ENCODE assay signal across 8 mouse cellular contexts in genomic region chr3:89418861-89419250, GRCm38 (mm10). TPM values are rescaled to one million over a fixed set of nuclear protein-coding genes. Genes with fewer than 3 reads are reported as not detected.
DNase-seq lines count a peak whose midpoint lies in the region; ATAC-seq and TF ChIP-seq lines count a peak whose summit lies in the region.

No protein-coding gene starts in this region.

- no peaks in the 10 kb centered on the region for H3K27me3 ChIP-seq in thymus, adult 2 months (ENCODE audit: control insufficient read depth, insufficient read depth, low read length)
- no peaks in the 10 kb centered on the region for H3K27me3 ChIP-seq in heart, postnatal 0 days (ENCODE audit: control insufficient read depth, insufficient read depth, low read length)
- no peaks in the 10 kb centered on the region for H3K27me3 ChIP-seq in stomach, embryonic 16.5 days (ENCODE audit: control insufficient read depth, insufficient read depth, low read length)

- no peak for TF ChIP-seq EP300 in heart, postnatal 0 days (IDR thresholded peaks at IDR 0.05; ENCODE audit: low read depth)

- peak overlapping the region; percentile 64; the same call in 1 of the 2 replicates for H3K27ac ChIP-seq in thymus, adult 2 months (ENCODE audit: control insufficient read depth, insufficient read depth, low read length)
- H3K27ac ChIP-seq in heart, postnatal 0 days (ENCODE audit: low read depth): peak overlapping the region; percentile 98
- H3K27ac ChIP-seq in macrophage: peak overlapping the region; percentile 96
- peak overlapping the region; percentile 99 for H3K27ac ChIP-seq in stomach, embryonic 16.5 days (ENCODE audit: low read length)

- WGBS in thymus, adult 2 months: under 1% methylated on average over 16 of the region's 16 CpGs
- WGBS in heart, postnatal 0 days: 0% methylated on average over 16 of the region's 16 CpGs
- 1% methylated on average over 16 of the region's 16 CpGs for WGBS in macrophage (ENCODE audit: missing documents)
- under 1% methylated on average over 16 of the region's 16 CpGs for WGBS in stomach, embryonic 16.5 days

- TF ChIP-seq CTCF in thymus, adult 2 months (IDR thresholded peaks at IDR 0.05; ENCODE audit: borderline replicate concordance, control insufficient read depth, extremely low read depth, insufficient read depth, low read length, poor library complexity): no peak
- no peak for TF ChIP-seq CTCF in heart, postnatal 0 days (IDR thresholded peaks at IDR 0.05; ENCODE audit: low read depth)

- TF ChIP-seq POLR2A in thymus, adult 2 months (IDR thresholded peaks at IDR 0.05; ENCODE audit: control insufficient read depth, extremely low read depth, insufficient read depth, low read length, poor library complexity): 0 out of 2 replicates have a peak, but pooled peaks have one; percentile 14

- ATAC-seq in erythroid progenitor cell, adult 5-6 weeks (replicated peaks; ENCODE audit: low FRiP score, poor library complexity, severe bottlenecking): peak; percentile 31
- ATAC-seq in heart, postnatal 0 days (ENCODE audit: insufficient read depth, low read depth): peak; percentile 30; the same call in 1 of the 2 replicates
- peak; percentile 16 for ATAC-seq in stomach, embryonic 16.5 days (ENCODE audit: insufficient read depth, low FRiP score)

- no peak for DNase-seq in thymus, adult 2 months
- no peak for DNase-seq in thymus, postnatal 25 days
- peak; percentile 82 for DNase-seq in heart, postnatal 0 days (ENCODE audit: low spot score)
- DNase-seq in kidney, postnatal 25 days: peak; percentile 90 to 92
- DNase-seq in layer of hippocampus, postnatal 14 days (ENCODE audit: low spot score in 2 of 2): no peak

- H3K4me2 ChIP-seq in heart, postnatal 0 days (ENCODE audit: low read depth, low read length): peak overlapping the region; percentile 85
- H3K4me2 ChIP-seq in stomach, embryonic 16.5 days (ENCODE audit: low read depth, low read length): peak overlapping the region; percentile 78

- peaks cover 9% of the 10 kb centered on the region for H3K4me1 ChIP-seq in thymus, adult 2 months (replicated peaks; ENCODE audit: control insufficient read depth, insufficient read depth, low read length)
- H3K4me1 ChIP-seq in heart, postnatal 0 days (ENCODE audit: control insufficient read depth, insufficient read depth): peaks cover 12% of the 10 kb centered on the region; the same call in 1 of the 2 replicates
- peaks cover 37% of the 10 kb centered on the region for H3K4me1 ChIP-seq in stomach, embryonic 16.5 days (ENCODE audit: control insufficient read depth, insufficient read depth, low read length)

- H3K36me3 ChIP-seq in thymus, adult 2 months (ENCODE audit: control insufficient read depth, insufficient read depth, low read length): peaks cover 5% of the 10 kb centered on the region
- peaks cover 26% of the 10 kb centered on the region for H3K36me3 ChIP-seq in heart, postnatal 0 days (replicated peaks; ENCODE audit: control insufficient read depth, insufficient read depth, low read length)
- peaks cover 5% of the 10 kb centered on the region; the same call in 1 of the 2 replicates for H3K36me3 ChIP-seq in macrophage (ENCODE audit: inconsistent target)
- H3K36me3 ChIP-seq in stomach, embryonic 16.5 days (ENCODE audit: control insufficient read depth, insufficient read depth, low read length): peaks cover 17% of the 10 kb centered on the region

- no peaks in the 10 kb centered on the region for H3K9me3 ChIP-seq in heart, postnatal 0 days (replicated peaks; ENCODE audit: control insufficient read depth, low read length)
- no peaks in the 10 kb centered on the region for H3K9me3 ChIP-seq in stomach, embryonic 16.5 days (replicated peaks; ENCODE audit: control insufficient read depth, low read length)

- H3K79me2 ChIP-seq in macrophage (ENCODE audit: inconsistent target): peaks cover 68% of the 10 kb centered on the region

- peak overlapping the region; percentile 62 for H3K4me3 ChIP-seq in thymus, adult 2 months (ENCODE audit: control insufficient read depth, insufficient read depth, low read length)
- H3K4me3 ChIP-seq in heart, postnatal 0 days (ENCODE audit: low read depth, low read length): peak overlapping the region; percentile 80
- peak overlapping the region; percentile 93 for H3K4me3 ChIP-seq in macrophage (ENCODE audit: inconsistent target)
- H3K4me3 ChIP-seq in stomach, embryonic 16.5 days (replicated peaks; ENCODE audit: low read length): peak overlapping the region; percentile 70

- peak overlapping the region; percentile 75 for H3K9ac ChIP-seq in heart, postnatal 0 days (replicated peaks; ENCODE audit: low read depth, low read length)
- H3K9ac ChIP-seq in stomach, embryonic 16.5 days (ENCODE audit: low read length): peak overlapping the region; percentile 79

RNA-seq across cellular contexts. Expression of gene Shc1, which starts 0.6 kb away (rescaled TPM):
- polyA plus RNA-seq in thymus, adult 2 months (2012; rRNA removed): 89.9 and 92.1 TPM in 2 replicates
- 77.1 and 79.3 TPM in 2 replicates for total RNA-seq in erythroid progenitor cell, adult 5-6 weeks (2015; ENCODE audit: low replicate concordance)
- total RNA-seq in erythroid progenitor cell, adult 5-6 weeks (2017; ENCODE audit: low replicate concordance): 49.7 and 59.3 TPM in 2 replicates
- 82.1 and 125 TPM in 2 replicates for total RNA-seq in heart, postnatal 0 days (2014; rRNA removed; ENCODE audit: low replicate concordance)
- polyA plus RNA-seq in heart, postnatal 0 days (2015; fragmentation: Nextera tagmentation; extraction: Ambion mirVana): 35.0 and 35.8 TPM in 2 replicates
- 10 to 100 TPM; 48.7 to 87.6 (median 68.7) TPM for total RNA-seq in macrophage (2018; cell fraction: chromatin; rRNA removed)
- total RNA-seq in macrophage (2018; cell fraction: cytosol; rRNA removed): 10 to 100 TPM; 33.2 to 42.6 (median 38.5) TPM
- 10 to 100 TPM; 43.0 to 71.0 (median 53.3) TPM for total RNA-seq in macrophage (2018; cell fraction: nucleus; rRNA removed)
- polyA plus RNA-seq in macrophage (2018): 32.7 to 33.3 TPM (median 32.9 TPM) in 3 replicates
- polyA plus RNA-seq in stomach, embryonic 16.5 days (2015; fragmentation: Nextera tagmentation; extraction: Ambion mirVana): 96.5 and 103 TPM in 2 replicates
- total RNA-seq in layer of hippocampus, postnatal 14 days (2021): 10 to 100 TPM; 14.2 to 15.0 TPM

RNA-seq across cellular contexts. Expression of gene Cks1b, which starts 0.7 kb away (rescaled TPM):
- polyA plus RNA-seq in thymus, adult 2 months (2012; rRNA removed): 104 TPM in 2 replicates
- total RNA-seq in erythroid progenitor cell, adult 5-6 weeks (2015; ENCODE audit: low replicate concordance): 245 and 268 TPM in 2 replicates
- 102 and 103 TPM in 2 replicates for total RNA-seq in erythroid progenitor cell, adult 5-6 weeks (2017; ENCODE audit: low replicate concordance)
- total RNA-seq in heart, postnatal 0 days (2014; rRNA removed; ENCODE audit: low replicate concordance): 83.7 and 100 TPM in 2 replicates
- 127 and 129 TPM in 2 replicates for polyA plus RNA-seq in heart, postnatal 0 days (2015; fragmentation: Nextera tagmentation; extraction: Ambion mirVana)
- total RNA-seq in macrophage (2018; cell fraction: chromatin; rRNA removed): 10 to 100 TPM in 1 of 26 experiments, 1 to 10 TPM in 4, under 1 TPM in 1, not detected in 20; 0.84 to 11.0 (median 1.2) TPM
- total RNA-seq in macrophage (2018; cell fraction: cytosol; rRNA removed): 10 to 100 TPM in 2 of 26 experiments, 1 to 10 TPM in 24; 3.7 to 12.0 (median 7.7) TPM
- total RNA-seq in macrophage (2018; cell fraction: nucleus; rRNA removed): 1 to 10 TPM in 25 of 26 experiments, not detected in 1; 1.2 to 8.0 (median 2.1) TPM
- polyA plus RNA-seq in macrophage (2018): 6.1 to 27.6 TPM (median 13.1 TPM) in 3 replicates
- 322 and 323 TPM in 2 replicates for polyA plus RNA-seq in stomach, embryonic 16.5 days (2015; fragmentation: Nextera tagmentation; extraction: Ambion mirVana)
- total RNA-seq in layer of hippocampus, postnatal 14 days (2021): 1 to 10 TPM; 4.6 to 6.5 TPM

RNA-seq across cellular contexts. Expression of gene Flad1, which starts 7.2 kb away (rescaled TPM):
- 57.0 and 58.3 TPM in 2 replicates for polyA plus RNA-seq in thymus, adult 2 months (2012; rRNA removed)
- total RNA-seq in erythroid progenitor cell, adult 5-6 weeks (2015; ENCODE audit: low replicate concordance): 1.1 and 5.4 TPM in 2 replicates
- 0.68 and 1.3 TPM in 2 replicates for total RNA-seq in erythroid progenitor cell, adult 5-6 weeks (2017; ENCODE audit: low replicate concordance)
- 50.9 and 79.3 TPM in 2 replicates for total RNA-seq in heart, postnatal 0 days (2014; rRNA removed; ENCODE audit: low replicate concordance)
- polyA plus RNA-seq in heart, postnatal 0 days (2015; fragmentation: Nextera tagmentation; extraction: Ambion mirVana): 46.6 and 50.8 TPM in 2 replicates
- 10 to 100 TPM; 14.7 to 55.7 (median 35.5) TPM for total RNA-seq in macrophage (2018; cell fraction: chromatin; rRNA removed)
- 10 to 100 TPM; 12.4 to 27.6 (median 19.2) TPM for total RNA-seq in macrophage (2018; cell fraction: cytosol; rRNA removed)
- 10 to 100 TPM; 11.5 to 47.7 (median 28.4) TPM for total RNA-seq in macrophage (2018; cell fraction: nucleus; rRNA removed)
- polyA plus RNA-seq in macrophage (2018): 11.3 to 17.1 TPM (median 16.4 TPM) in 3 replicates
- polyA plus RNA-seq in stomach, embryonic 16.5 days (2015; fragmentation: Nextera tagmentation; extraction: Ambion mirVana): 27.5 and 28.6 TPM in 2 replicates
- total RNA-seq in layer of hippocampus, postnatal 14 days (2021): 10 to 100 TPM; 30.4 to 30.5 TPM

RNA-seq across cellular contexts. Expression of gene Pygo2, which starts 11.2 kb away (rescaled TPM):
- 82.3 and 133 TPM in 2 replicates for polyA plus RNA-seq in thymus, adult 2 months (2012; rRNA removed)
- total RNA-seq in erythroid progenitor cell, adult 5-6 weeks (2015; ENCODE audit: low replicate concordance): 10.9 and 19.1 TPM in 2 replicates
- 7.1 and 12.1 TPM in 2 replicates for total RNA-seq in erythroid progenitor cell, adult 5-6 weeks (2017; ENCODE audit: low replicate concordance)
- 24.1 and 49.8 TPM in 2 replicates for total RNA-seq in heart, postnatal 0 days (2014; rRNA removed; ENCODE audit: low replicate concordance)
- polyA plus RNA-seq in heart, postnatal 0 days (2015; fragmentation: Nextera tagmentation; extraction: Ambion mirVana): 9.6 and 10.4 TPM in 2 replicates
- total RNA-seq in macrophage (2018; cell fraction: chromatin; rRNA removed): 10 to 100 TPM in 20 of 26 experiments, 1 to 10 TPM in 6; 4.4 to 47.1 (median 15.0) TPM
- 10 to 100 TPM; 10.7 to 26.7 (median 19.6) TPM for total RNA-seq in macrophage (2018; cell fraction: cytosol; rRNA removed)
- 10 to 100 TPM in 24 of 26 experiments, 1 to 10 TPM in 2; 8.7 to 39.2 (median 17.9) TPM for total RNA-seq in macrophage (2018; cell fraction: nucleus; rRNA removed)
- polyA plus RNA-seq in macrophage (2018): 7.7 to 18.5 TPM (median 16.4 TPM) in 3 replicates
- 21.1 and 23.4 TPM in 2 replicates for polyA plus RNA-seq in stomach, embryonic 16.5 days (2015; fragmentation: Nextera tagmentation; extraction: Ambion mirVana)
- 10 to 100 TPM; 49.5 to 57.6 TPM for total RNA-seq in layer of hippocampus, postnatal 14 days (2021)

RNA-seq across cellular contexts. Expression of gene Lenep, which starts 16.3 kb away (rescaled TPM):
- polyA plus RNA-seq in thymus, adult 2 months (2012; rRNA removed): 0.66 TPM in 1 of 2 replicates, not detected in the other
- total RNA-seq in erythroid progenitor cell, adult 5-6 weeks (2015; ENCODE audit: low replicate concordance): 1.4 TPM in 1 of 2 replicates, not detected in the other
- not detected in 2 replicates for total RNA-seq in erythroid progenitor cell, adult 5-6 weeks (2017; ENCODE audit: low replicate concordance)
- total RNA-seq in heart, postnatal 0 days (2014; rRNA removed; ENCODE audit: low replicate concordance): not detected in 2 replicates
- not detected in 2 replicates for polyA plus RNA-seq in heart, postnatal 0 days (2015; fragmentation: Nextera tagmentation; extraction: Ambion mirVana)
- total RNA-seq in macrophage (2018; cell fraction: chromatin; rRNA removed): 1 to 10 TPM in 16 of 26 experiments, under 1 TPM in 1, not detected in 9; 0.53 to 6.3 (median 2.0) TPM
- under 1 TPM in 5 of 26 experiments, not detected in 21; 0.07 to 0.24 (median 0.11) TPM for total RNA-seq in macrophage (2018; cell fraction: cytosol; rRNA removed)
- total RNA-seq in macrophage (2018; cell fraction: nucleus; rRNA removed): 1 to 10 TPM in 16 of 26 experiments, under 1 TPM in 6, not detected in 4; 0.39 to 8.9 (median 2.0) TPM
- polyA plus RNA-seq in macrophage (2018): not detected in 3 replicates
- not detected in 2 replicates for polyA plus RNA-seq in stomach, embryonic 16.5 days (2015; fragmentation: Nextera tagmentation; extraction: Ambion mirVana)
- 1 to 10 TPM; 3.2 to 4.3 TPM for total RNA-seq in layer of hippocampus, postnatal 14 days (2021)

Comparison
In these comparisons a context has a peak if more than half of its experiments do, and no peak if none do; other contexts are left out.
1. DNase-seq: peak in heart, postnatal 0 days (single experiment) and kidney, postnatal 25 days (2 of 2); none in thymus, adult 2 months (single experiment), thymus, postnatal 25 days (single experiment) and layer of hippocampus, postnatal 14 days (0 of 2).
2. Peak in every context shown above with its lines, with median percentiles within 50 percentile points of each other: H3K27ac ChIP-seq, H3K4me3 ChIP-seq and ATAC-seq.